Mouse (Mus musculus) right cerebral cortex, postnatal 25 days (tissue): ENCODE data around the gene Cel.

Experiments used
- DNase-seq: peaks from one replicate; pipeline ENCODE4 v3.0.0; 2022

Cel gene

GRCm38 (mm10) chr2:28536766-28537633, 26.2 kb downstream of the Cel start:
- DNase-seq: no peak

DNA sequence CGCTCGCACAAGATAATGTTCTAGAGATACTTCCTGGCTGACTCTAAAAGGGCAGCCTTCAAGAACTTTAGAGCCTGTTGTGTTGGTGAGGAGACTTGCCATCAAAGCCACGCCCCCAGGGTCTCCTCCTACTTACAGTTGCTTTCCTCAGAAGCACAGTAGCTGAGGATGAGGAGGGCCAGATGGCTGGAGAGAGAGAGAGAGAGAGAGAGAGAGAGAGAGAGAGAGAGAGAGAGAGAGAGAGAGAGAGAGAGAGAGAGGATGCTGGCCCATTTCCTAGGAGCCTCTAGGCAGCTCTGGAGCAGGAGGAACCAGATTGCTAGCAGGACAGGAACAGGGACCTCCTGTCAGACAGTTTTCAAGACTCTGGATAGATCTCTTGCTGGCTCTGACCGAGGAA, 27.0 kb downstream of the Cel start:
- no peak for DNase-seq

- peak; percentile 59 for DNase-seq
These were observed 27.6 kb downstream of the Cel start for GRCm38 (mm10) chr2:28535650-28536049.

- no peak for DNase-seq
These were observed 28.0 kb downstream of the Cel start for GRCm38 (mm10) chr2:28535263-28535540.

DNA sequence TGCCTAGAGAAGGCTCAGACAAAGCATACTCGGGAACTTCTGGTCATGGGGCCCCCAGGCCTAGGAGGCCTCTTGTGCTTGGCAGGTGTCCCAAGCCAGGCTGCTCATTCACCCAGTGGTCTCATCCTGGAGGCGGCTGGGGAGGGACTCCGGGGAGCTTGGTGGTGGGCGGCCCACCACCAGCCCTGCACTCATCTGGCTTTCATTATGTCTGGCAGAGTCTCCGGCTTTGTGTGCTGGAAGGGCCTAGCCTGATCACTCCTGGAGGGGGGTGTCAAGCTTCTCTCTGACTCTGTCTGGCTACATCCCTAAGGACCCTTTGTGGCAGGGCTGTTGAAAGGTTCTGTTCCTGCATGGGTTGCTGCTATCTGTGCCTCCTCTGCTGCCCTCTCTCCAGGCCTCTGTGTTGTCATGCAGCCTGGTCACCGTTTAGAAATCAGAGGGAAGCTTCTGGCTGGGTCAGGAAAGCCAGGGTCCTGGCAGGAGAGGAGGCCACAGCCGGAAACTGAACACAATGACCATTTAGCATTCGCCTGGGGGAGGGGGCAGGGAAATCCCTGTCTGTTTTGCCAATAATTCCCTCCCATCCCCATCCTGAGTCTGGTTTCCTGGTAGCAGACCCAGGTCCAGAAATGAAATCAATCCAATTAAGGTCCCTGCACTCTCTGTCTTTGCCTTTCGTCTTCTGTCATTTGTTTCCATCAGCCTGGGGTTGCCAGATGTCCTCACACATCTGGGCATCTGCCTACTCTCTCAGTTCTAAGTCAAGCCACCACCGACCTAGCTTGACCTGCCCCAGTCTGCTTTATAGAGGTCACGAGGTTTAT, 28.6 kb downstream of the Cel start:
- DNase-seq: peak; percentile 44

DNA sequence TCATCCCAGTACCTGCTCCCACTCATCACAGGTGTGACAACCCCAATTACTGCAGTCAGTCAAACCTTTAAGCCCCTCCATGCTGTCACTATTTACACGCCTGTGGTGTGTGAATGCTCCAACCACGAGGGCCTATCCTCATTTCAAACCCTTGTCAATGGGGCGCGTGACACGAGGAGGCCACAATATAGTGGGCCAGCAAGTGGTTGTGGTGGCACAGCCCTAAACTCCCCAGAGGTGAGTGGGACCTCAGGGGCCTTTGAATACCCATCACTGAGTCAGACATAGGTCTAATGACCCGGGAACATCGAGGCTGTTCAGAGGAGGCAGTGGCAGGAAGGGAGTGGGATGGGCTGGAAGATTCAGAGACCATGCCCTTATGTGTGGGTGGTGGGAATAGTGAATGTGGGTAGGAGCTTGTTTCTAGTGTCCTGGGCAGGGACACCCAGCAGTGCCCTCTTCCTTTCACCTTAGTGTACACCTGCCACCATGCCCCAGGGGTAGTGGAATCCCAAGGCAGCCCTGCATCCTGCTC, 29.2 kb downstream of the Cel start:
- DNase-seq: no peak

- DNase-seq: peak; percentile 88
These were observed 30.0 kb downstream of the Cel start for GRCm38 (mm10) chr2:28532938-28533771.

- no peak for DNase-seq
These were observed 32.9 kb downstream of the Cel start for GRCm38 (mm10) chr2:28530311-28530710.

GRCm38 (mm10) chr2:28529856-28530255, 33.3 kb downstream of the Cel start:
- DNase-seq: no peak

DNA sequence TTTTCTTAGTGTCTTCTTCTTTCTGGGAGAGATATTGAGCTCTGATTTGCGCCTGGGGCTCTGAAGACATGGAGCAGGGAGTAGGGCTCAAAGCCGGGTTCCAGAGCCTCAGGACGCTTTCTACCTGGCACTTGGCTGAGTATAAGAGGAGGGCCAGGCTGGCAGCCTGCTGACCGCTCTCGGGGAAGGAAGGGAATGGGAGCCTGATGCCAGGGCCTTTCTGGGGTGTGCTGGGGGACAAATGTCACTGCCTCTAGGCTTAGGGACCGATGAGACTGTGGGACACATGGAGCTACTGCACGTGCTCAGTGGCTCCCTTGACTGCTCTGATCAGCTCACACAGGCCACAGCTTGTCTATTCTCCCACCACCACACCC, 34.9 kb downstream of the Cel start:
- DNase-seq: no peak

DNA sequence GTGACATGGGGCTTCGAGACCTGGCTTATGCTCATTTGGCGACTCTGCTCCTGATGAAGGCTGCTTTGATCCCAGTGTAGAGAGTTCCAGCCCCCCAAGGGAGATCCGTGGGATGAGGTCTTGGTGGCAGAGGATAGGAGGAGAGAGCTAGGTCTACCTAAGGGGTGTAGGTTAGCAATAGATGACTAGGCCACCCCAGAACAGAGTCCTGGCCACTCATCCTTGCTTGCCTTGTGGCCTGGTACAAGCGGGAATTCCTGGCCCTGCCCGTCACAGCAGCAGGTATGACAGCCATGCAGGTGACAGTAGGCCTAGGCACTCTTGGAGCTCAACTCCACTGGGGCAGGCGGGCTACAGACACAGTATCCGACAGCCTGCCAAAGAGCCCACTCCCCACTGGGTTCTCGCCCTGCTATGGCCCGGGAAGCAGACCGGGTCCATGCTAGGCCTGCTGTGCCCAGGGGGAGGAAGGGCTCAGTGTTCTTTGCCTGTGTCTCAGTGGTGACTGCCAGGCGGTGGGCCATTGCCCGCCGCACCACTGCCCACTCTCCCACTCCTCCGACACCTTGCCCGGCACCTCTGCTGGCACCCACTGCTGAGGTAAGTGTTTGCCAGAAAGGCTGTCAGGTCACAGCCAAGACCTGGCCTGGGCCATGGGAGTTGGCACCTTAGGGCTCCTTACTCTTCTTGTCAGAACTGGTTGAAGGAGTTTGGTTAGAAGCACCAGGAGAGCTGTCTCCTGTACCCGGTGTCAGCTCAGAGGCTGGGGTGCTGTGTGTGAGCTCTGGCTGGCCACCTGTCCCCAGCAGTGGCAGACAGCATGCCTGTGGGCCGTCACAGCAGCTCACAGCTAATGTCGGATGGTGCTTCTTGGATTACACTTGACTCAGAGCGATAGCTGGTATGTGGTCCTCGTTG, 35.5 kb downstream of the Cel start:
- DNase-seq: no peak

- DNase-seq: no peak
These were observed 37.0 kb downstream of the Cel start for GRCm38 (mm10) chr2:28525943-28526876.

GRCm38 (mm10) chr2:28525219-28525942, 37.8 kb downstream of the Cel start:
- no peak for DNase-seq

DNA sequence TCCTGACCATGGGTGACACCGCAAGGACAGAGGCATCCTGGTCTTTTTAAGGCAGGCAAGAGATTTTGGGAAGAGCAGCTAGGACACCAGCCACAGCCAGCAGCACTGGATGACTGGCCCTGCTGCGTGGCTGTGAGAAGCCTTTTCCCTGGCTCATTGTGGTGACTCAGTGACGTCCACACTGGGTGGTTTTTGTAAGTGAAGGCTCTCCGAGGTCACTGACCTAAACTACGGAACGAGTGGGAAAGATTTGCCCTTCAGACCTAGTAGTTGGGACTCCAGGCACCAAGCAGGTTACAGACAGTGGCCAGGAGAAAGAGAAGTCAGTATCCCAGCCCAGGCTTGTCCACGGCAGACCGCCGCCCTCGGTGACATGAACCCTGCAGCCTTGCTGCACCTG, 38.8 kb downstream of the Cel start:
- DNase-seq: no peak

- peak; percentile 86 for DNase-seq
These were observed 39.5 kb downstream of the Cel start for GRCm38 (mm10) chr2:28523643-28524117.

GRCm38 (mm10) chr2:28522166-28522565, 41.0 kb downstream of the Cel start:
- DNase-seq: no peak

GRCm38 (mm10) chr2:28521571-28522151, 41.5 kb downstream of the Cel start:
- peak; percentile 52 for DNase-seq

GRCm38 (mm10) chr2:28520581-28520980, 42.6 kb downstream of the Cel start:
- DNase-seq: no peak

DNA sequence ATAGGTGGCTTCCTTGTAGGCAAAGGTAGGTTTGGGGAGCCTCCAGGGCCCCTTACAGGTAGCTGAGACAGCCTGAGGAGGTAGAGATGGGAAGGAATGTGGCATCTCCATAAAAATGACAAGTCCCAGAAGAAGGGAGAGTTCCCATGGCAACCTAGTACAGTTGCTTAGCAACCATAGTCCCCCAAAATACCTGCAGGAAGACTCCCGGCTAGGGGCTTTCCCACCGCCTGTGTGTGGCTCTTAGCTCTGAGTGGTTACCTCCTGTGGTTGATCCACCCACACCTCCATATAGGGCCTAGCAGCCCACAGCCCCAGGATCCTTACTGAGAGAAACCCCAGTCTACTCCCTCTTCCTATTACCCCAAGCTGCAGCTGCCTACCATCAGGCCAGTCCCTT, 45.0 kb downstream of the Cel start:
- peak; percentile 76 for DNase-seq
